Comparison of ENCODE assay signal across 7 mouse cellular contexts in the genomic region with DNA sequence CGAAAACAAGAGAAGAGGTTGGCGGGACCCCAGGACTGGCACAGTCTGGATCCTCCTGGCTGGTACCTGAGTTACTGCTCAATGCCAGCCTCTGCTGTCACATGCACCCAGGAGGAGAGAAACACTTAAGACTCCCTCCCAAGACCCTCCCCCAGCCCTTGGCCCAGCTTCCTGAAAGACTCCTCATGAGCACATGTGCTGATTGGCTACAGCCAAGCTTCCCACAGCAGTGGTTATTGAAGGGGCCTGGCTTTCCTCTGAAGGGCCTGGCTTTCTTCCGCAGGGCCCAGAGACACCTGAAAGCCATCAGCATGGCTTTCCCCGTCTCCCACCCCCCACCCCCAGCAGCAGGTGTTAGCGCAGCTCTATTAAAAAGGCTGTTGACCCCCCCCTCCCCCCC. TPM values are rescaled to one million over a fixed set of nuclear protein-coding genes. Genes with fewer than 3 reads are reported as not detected.
DNase-seq lines count a peak whose midpoint lies in the region; ATAC-seq lines count a peak whose summit lies in the region.

Tbc1d14 (minus strand) TSS at position 101 of the 400 bp plus-strand sequence.

- no peak within 1 kb of the TSS for H3K4me3 ChIP-seq in embryonic facial prominence, embryonic 13.5 days
- no peak within 1 kb of the TSS for H3K4me3 ChIP-seq in limb, embryonic 11.5 days (ENCODE audit: low read depth, low read length)

- H3K36me3 ChIP-seq in embryonic facial prominence, embryonic 13.5 days: no peaks in the 10 kb centered on the region
- H3K36me3 ChIP-seq in limb, embryonic 11.5 days (ENCODE audit: control insufficient read depth, insufficient read depth, low read length): no peaks in the 10 kb centered on the region

- intact Hi-C loops in heart, postnatal 10 days (cut with DNase I): no loop called here

- WGBS in embryonic facial prominence, embryonic 13.5 days: 76% methylated on average over 5 of the region's 5 CpGs
- 68% methylated on average over 5 of the region's 5 CpGs for WGBS in limb, embryonic 11.5 days

- 0 out of 2 replicates have a peak, but pooled peaks cover 4% of the 10 kb centered on the region for H3K4me1 ChIP-seq in embryonic facial prominence, embryonic 13.5 days
- H3K4me1 ChIP-seq in limb, embryonic 11.5 days (ENCODE audit: control insufficient read depth, insufficient read depth, low read length): no peaks in the 10 kb centered on the region

- no peak for ATAC-seq in embryonic facial prominence, embryonic 13.5 days (ENCODE audit: insufficient number of reproducible peaks, insufficient read depth, low FRiP score, low TSS enrichment, low read depth)
- no peak for ATAC-seq in limb, embryonic 11.5 days (ENCODE audit: insufficient number of reproducible peaks, low FRiP score, low TSS enrichment, low read depth)

- H3K9ac ChIP-seq in embryonic facial prominence, embryonic 13.5 days: no peak within 1 kb of the TSS
- no peak within 1 kb of the TSS for H3K9ac ChIP-seq in limb, embryonic 11.5 days (ENCODE audit: low read length)

- no peak within 1 kb of the TSS for H3K4me2 ChIP-seq in embryonic facial prominence, embryonic 13.5 days
- H3K4me2 ChIP-seq in limb, embryonic 11.5 days (ENCODE audit: low read depth, severe bottlenecking): no peak within 1 kb of the TSS

- no peak for DNase-seq in thymus, postnatal 0 days (ENCODE audit: low spot score)
- no peak for DNase-seq in thymus, postnatal 4 days
- DNase-seq in heart, postnatal 10 days: no peak
- DNase-seq in limb, embryonic 11.5 days (ENCODE audit: low spot score): no peak
- DNase-seq in retina, embryonic 14.5 days (ENCODE audit: low spot score): no peak
- no peak for DNase-seq in MN1 (ENCODE audit: low spot score)

- H3K27ac ChIP-seq in embryonic facial prominence, embryonic 13.5 days: no peak within 1 kb of the TSS
- no peak within 1 kb of the TSS for H3K27ac ChIP-seq in limb, embryonic 11.5 days (replicated peaks; ENCODE audit: low read depth, low read length)

- no peaks in the 10 kb centered on the region for H3K9me3 ChIP-seq in embryonic facial prominence, embryonic 13.5 days
- H3K9me3 ChIP-seq in limb, embryonic 11.5 days (ENCODE audit: control insufficient read depth, low read length): no peaks in the 10 kb centered on the region

- no peaks in the 10 kb centered on the region for H3K27me3 ChIP-seq in embryonic facial prominence, embryonic 13.5 days
- H3K27me3 ChIP-seq in limb, embryonic 11.5 days (ENCODE audit: control insufficient read depth, insufficient read depth, low read length): no peaks in the 10 kb centered on the region

RNA-seq across cellular contexts. Expression of gene Tbc1d14, which starts in this region (rescaled TPM):
- 22.4 and 22.6 TPM in 2 replicates for polyA plus RNA-seq in thymus, postnatal 0 days (2015; fragmentation: Nextera tagmentation; extraction: Ambion mirVana)
- 43.2 and 45.4 TPM in 2 replicates for polyA plus RNA-seq in embryonic facial prominence, embryonic 13.5 days (2015; fragmentation: Nextera tagmentation; extraction: Ambion mirVana)
- total RNA-seq in heart, postnatal 10 days (2021): 10 to 100 TPM; 19.4 to 22.8 TPM
- 37.7 and 40.3 TPM in 2 replicates for polyA plus RNA-seq in limb, embryonic 11.5 days (2014; fragmentation: Nextera tagmentation; extraction: Ambion mirVana)
